Mouse (Mus musculus): ENCODE results near the gene Mslnl.

Gene Mslnl

DNA sequence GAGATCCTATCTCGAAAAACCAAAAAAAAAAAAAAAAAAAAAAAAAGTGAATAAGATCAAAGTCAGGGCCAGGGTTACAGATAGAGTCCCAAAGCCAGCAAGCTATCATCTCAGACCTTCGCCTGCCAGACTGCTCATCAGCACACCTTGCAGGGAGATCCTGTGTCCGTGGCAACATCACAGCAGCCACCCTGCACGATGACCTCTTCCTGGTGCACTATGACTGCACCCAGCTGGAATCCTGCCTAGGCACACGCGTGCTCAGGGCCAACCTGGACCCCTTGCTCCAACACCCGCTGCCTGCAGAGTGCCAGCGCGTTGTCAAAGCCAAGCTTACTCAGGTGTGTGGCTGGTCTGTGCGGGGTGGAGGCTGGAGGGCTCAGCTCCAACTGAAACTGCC, 8.5 kb downstream of the Mslnl start:
- no peak for DNase-seq (ENCODE audit: low spot score)

DNA sequence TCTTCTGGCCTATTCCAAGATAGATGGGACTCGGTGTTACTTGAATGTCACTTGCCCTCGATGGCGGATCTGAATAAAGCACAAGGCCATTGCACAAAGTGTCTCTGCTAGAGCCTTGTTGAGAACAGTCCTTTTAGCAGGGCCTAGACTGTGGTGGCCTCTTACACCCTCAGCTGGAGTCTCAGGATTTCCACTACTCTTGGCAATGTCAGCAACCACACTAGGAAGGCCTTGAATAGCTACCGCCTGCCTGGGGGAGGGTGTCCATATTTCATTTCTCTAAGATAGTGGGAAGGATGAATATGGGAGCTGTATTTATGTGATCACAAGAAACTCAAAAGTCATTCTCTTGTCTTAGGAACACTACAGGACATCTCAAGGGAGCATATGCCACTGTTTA, 12.4 kb downstream of the Mslnl start:
- DNase-seq (ENCODE audit: low spot score), result no peak

GRCm38 (mm10) chr17:25749314-25749713, 13.5 kb downstream of the Mslnl start:
- no peak for DNase-seq (ENCODE audit: low spot score)

GRCm38 (mm10) chr17:25751446-25751845, 15.6 kb downstream of the Mslnl start:
- DNase-seq (ENCODE audit: low spot score), result peak; percentile 66

- DNase-seq (ENCODE audit: low spot score), result no peak
Observed at GRCm38 (mm10) chr17:25754241-25754640, 18.4 kb downstream of the Mslnl start, which contains the start of gene Msln. Msln (minus strand) TSS chr17:25754378.

- no peak for DNase-seq (ENCODE audit: low spot score)
Observed at GRCm38 (mm10) chr17:25755086-25755485, 19.2 kb downstream of the Mslnl start.

- DNase-seq (ENCODE audit: low spot score), result peak; percentile 40
Observed at GRCm38 (mm10) chr17:25755627-25756377, 20.0 kb downstream of the Mslnl start.

DNA sequence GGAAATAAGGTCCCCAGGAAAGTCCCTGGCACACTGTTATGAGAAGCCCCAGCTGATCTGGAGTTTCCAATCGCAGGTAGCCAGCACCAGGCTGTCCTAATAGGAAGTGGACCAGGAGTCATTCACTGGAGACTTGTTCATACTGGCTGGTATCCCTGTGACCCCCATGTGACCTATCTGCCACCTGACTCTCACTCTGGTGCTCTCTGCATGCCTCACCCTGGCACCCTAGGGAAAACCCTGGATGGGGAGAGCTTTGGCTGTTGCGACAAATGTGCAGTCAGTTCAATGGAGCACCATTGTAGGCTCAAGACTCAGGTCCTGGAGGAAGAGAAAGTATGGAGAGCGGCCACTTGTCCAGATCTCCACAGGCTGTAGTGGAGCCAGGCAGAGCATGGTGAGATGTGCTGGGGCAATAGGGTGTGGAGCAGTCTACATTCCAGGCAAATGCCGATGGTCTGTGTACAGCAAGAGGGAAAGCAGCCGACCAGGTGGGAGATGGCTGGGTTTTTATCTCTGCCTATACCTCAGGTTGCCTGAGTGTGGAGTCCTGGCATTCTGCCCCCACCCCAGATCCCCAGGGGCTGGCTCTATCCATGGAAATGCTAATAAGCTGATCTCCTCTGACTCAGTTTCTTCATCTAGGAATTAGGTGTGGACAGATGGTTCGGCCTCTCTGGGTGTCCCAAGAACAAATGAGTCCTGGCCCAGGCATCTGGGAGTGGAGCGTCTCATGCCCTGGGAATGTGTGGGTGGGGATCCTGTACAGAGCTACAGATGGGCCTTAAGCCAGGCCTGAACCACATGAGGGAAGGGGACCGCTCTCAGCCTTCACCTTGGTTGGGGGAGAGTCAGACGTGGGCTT, 20.8 kb downstream of the Mslnl start:
- DNase-seq (ENCODE audit: low spot score), result peak; percentile 27

DNA sequence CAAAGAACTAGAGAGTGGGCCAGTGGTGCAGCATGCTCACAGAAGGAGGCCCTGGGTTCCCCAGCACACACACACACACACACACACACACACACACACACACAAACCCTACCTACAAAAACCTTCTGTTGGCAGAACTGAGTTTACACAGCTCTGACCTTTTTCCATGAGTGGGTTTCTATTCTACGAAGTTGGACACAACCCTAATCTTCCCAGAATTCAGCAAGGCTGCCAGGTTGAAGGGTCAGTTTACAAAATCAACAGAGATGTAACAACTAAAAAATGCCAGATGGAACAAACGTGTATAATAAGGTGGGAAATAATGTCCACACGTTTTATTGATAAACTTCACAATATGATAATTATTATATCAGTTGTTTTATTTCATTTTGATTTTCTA, 21.8 kb downstream of the Mslnl start:
- no peak for DNase-seq (ENCODE audit: low spot score)

- no peak for DNase-seq (ENCODE audit: low spot score)
Observed at GRCm38 (mm10) chr17:25760148-25760547, 24.3 kb downstream of the Mslnl start.

GRCm38 (mm10) chr17:25761561-25761970, 25.7 kb downstream of the Mslnl start:
- DNase-seq (ENCODE audit: low spot score), result no peak

GRCm38 (mm10) chr17:25762591-25762990, 26.7 kb downstream of the Mslnl start:
- no peak for DNase-seq (ENCODE audit: low spot score)

GRCm38 (mm10) chr17:25765886-25766285, 30.0 kb downstream of the Mslnl start:
- no peak for DNase-seq (ENCODE audit: low spot score)

GRCm38 (mm10) chr17:25769331-25769730, 33.5 kb downstream of the Mslnl start:
- no peak for DNase-seq (ENCODE audit: low spot score)

DNA sequence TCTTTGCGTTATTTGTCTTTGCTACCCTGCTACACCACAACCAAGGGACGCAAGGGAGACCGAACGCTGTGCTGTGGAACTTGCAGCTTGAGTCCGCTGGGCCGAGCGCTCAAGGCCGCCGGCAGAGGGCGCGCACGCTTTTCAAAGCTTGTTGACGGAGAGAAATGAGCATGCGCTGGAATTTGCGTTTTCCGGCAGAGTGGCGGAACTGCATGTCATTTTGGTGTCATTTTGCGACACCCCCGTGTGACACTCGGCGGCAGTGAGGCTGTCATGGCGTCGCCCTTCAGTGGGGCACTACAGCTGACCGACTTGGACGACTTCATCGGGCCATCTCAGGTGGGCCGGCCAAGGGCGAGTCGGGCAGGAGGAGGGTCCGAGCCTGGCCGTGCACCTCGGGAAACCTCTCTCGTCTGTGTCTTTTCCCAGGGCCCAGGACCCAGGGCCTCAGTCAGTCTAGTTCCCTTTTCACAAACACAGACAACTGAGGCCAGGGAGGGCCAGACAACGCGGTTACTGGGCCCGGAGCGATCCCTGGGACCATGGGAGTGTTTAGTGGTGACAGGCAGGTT, 37.8 kb downstream of the Mslnl start, which contains the start of gene Narfl:
TSS of gene Narfl (plus strand) at position 228 of the 572 bp plus-strand sequence.
- peak; percentile 99 for DNase-seq (ENCODE audit: low spot score)

DNA sequence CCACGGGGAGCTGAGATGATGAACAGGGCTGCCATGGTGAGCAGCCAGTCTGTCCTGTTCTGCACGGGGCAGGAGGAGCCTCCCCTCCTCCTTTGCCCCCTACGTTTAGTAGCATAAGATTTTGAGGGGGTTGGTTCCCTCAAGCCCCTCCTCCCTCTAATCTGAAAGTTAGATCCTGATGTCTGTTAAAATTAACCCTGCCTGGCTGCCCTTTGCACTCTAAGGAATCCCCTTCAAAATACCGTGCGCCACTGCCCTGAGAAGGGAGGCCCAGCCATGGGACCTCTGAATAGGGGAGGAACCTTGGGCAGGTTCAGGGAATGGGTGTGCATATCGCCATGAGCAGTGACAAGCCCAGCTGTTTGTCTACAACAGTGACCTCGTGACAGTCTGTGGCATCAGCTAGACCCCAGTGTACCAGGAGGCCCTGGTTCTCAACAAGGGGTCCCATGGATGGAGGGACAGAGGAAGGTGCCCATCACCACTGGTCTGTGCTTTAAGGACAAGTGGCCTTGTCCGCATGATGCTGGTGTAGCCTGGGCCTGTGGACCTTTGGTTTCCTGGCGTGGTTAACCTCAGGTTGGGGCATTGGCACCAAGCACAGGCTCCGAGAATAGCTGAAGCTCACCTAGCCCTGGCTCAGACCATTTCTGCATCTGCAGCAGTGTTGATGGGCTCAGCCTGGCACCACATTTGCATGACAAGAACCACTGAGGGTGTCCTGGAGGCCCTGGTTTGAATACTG, 39.6 kb downstream of the Mslnl start:
- DNase-seq (ENCODE audit: low spot score), result no peak

- DNase-seq (ENCODE audit: low spot score), result no peak
Observed at GRCm38 (mm10) chr17:25777948-25778347, 42.1 kb downstream of the Mslnl start.

DNA sequence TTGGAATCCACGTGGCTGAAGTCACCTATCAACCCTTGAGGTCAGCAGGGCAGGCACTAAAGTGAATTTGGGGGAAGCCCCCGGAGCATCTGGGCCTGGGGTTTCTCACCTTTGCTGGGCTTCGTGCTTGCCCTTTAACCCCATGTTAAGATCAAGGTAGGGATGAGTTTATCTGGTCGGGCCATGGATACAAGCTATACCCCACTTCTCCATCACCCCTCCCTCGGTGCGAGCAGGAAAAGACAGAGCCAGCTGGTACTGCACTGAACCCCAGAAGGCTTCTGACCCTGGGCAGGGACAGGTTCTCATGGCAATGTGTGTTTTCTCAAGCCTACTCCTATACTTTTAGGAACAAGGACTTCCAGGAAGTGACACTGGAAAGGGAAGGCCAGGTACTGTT, 45.5 kb downstream of the Mslnl start:
- no peak for DNase-seq (ENCODE audit: low spot score)

GRCm38 (mm10) chr17:25783086-25783485, 47.2 kb downstream of the Mslnl start:
- no peak for DNase-seq (ENCODE audit: low spot score)

DNA sequence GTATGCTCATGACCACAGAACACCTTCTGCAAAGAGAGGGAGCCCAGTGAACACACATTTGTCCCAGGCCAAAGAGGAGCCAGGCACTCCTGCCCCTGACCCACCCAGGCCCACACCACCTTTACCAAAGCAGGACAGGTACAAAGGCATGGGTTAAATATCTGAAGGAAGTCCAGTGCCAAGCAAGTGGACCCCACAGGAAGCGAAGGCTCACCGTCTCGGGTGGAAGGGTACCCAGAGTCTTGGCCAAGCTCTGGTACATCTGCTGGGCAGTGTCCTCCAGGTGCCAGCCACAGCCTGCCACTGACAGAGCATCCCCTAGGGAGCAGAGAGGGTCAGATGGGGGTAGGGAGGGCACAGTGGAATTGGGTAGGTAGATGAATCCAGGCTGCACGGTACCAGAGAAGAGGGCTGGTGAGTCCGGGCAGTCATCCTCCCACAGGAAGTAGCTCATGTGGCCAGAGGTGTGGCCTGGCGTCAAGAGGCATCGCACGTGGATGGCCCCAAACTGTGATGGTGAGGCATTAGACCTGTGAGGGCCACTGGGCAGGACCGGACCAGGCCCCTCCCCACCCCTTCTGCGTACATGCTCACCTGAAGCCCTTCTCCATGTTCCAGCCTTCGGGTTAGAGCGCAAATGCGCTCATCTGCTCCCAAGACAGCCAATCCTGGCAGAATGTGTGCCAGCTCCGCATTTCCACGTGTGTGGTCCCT, 48.2 kb downstream of the Mslnl start:
- DNase-seq (ENCODE audit: low spot score), result no peak

DNA sequence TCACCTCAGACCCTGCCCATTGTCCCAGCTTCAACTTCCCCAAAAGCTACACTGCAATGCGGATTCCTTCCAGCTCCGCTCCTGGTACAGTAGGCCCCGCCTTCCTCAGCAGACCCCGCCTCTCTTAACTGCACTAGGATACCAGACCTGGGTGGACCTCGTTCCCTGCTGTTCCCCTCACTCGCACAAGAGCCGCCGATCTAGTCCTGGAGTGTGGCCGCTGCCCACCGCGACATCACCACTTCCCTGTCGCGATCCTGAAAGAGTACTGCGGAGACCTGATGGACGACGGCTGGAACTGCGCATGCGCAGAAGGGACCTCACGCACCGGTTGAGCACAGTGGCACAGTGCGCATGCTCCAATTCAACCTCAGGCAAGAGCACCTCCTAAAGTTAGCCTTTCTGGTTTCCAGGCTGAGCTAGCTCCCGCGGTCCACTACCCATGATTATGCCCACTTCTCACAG, 49.5 kb downstream of the Mslnl start, which contains the start of gene Haghl:
TSS of gene Haghl (minus strand) at position 393 of the 465 bp plus-strand sequence.
- DNase-seq (ENCODE audit: low spot score), result peak; percentile 98
